In the genomic region with DNA sequence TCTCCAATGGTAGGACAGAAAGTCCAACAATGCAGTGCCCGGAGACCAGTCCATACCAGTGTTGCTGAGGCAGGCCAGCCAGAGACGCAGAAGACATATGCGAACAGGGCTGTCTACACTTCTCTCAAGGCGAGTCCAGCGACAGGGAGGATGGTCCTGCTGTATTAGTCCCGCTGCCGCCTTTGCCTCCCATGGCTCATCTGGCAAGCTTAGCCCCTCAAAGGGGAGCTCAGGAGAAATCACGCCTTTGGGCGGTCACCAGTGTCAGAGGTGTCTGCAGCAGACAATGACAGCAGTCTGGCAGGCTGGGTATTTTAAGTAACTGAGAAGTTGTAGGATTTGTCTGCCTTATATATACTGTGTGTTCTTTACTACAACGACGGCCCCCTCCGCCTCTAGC, we compare ENCODE assay signal across 8 mouse cellular contexts. TPM values are rescaled to one million over a fixed set of nuclear protein-coding genes. Genes with fewer than 3 reads are reported as not detected.
A peak's percentile ranks its signal among the peaks of the same experiment; 100 is the strongest.
DNase-seq lines count a peak whose midpoint lies in the region; ATAC-seq and TF ChIP-seq lines count a peak whose summit lies in the region.

No protein-coding gene starts in this region.

- H3K9ac ChIP-seq in ES-E14 (ENCODE audit: insufficient read depth, low read depth, low read length, poor library complexity, severe bottlenecking), result no peak overlapping the region; the same call in 1 of the 2 replicates
- H3K9ac ChIP-seq in forebrain, embryonic 12.5 days, result peak overlapping the region; percentile 62
- peak overlapping the region; percentile 65 for H3K9ac ChIP-seq in intestine, embryonic 16.5 days (ENCODE audit: low read depth, low read length)
- H3K9ac ChIP-seq in neural tube, embryonic 14.5 days (replicated peaks; ENCODE audit: low read depth, low read length), result peak overlapping the region; percentile 54

- in situ Hi-C loops in ES-E14 (cut with MboI; ENCODE audit: low sequenced_read_pairs in 2 of 2, unreplicated experiment in 2 of 2), result no loop called here

- ATAC-seq in erythroblast, adult 5-6 weeks (replicated peaks; ENCODE audit: low FRiP score, poor library complexity, severe bottlenecking), result no peak
- 0 out of 2 replicates have a peak, but pooled peaks have one; percentile 12 for ATAC-seq in forebrain, embryonic 12.5 days (ENCODE audit: low FRiP score)
- ATAC-seq in intestine, embryonic 16.5 days, result no peak
- no peak for ATAC-seq in neural tube, embryonic 14.5 days (ENCODE audit: low read depth)

- 29% methylated on average over 12 of the region's 12 CpGs for WGBS in forebrain, embryonic 12.5 days
- WGBS in intestine, embryonic 16.5 days, result 30% methylated on average over 12 of the region's 12 CpGs
- WGBS in neural tube, embryonic 14.5 days, result 30% methylated on average over 12 of the region's 12 CpGs

- DNase-seq in ES-E14 (ENCODE audit: low read depth, low spot score), result no peak
- DNase-seq in layer of hippocampus, adult 18-20 months (ENCODE audit: low spot score in 2 of 2), result no peak
- DNase-seq in gastrocnemius, postnatal 14 days, result no peak

- H3K9me3 ChIP-seq in erythroblast, embryonic 14.5 days (ENCODE audit: control insufficient read depth, low read length), result no peaks in the 10 kb centered on the region
- H3K9me3 ChIP-seq in ES-E14 (ENCODE audit: control insufficient read depth, insufficient read depth, low read depth, low read length), result no peaks in the 10 kb centered on the region
- H3K9me3 ChIP-seq in forebrain, embryonic 12.5 days, result no peaks in the 10 kb centered on the region
- H3K9me3 ChIP-seq in intestine, embryonic 16.5 days (ENCODE audit: control insufficient read depth, low read length), result no peaks in the 10 kb centered on the region
- H3K9me3 ChIP-seq in neural tube, embryonic 14.5 days (ENCODE audit: control insufficient read depth, low read length), result no peaks in the 10 kb centered on the region

- H3K4me2 ChIP-seq in forebrain, embryonic 12.5 days, result peak overlapping the region; percentile 58
- peak overlapping the region; percentile 67 for H3K4me2 ChIP-seq in intestine, embryonic 16.5 days (ENCODE audit: low read depth, low read length)
- H3K4me2 ChIP-seq in neural tube, embryonic 14.5 days (ENCODE audit: low read depth, low read length), result peak overlapping the region; percentile 44

- no peaks in the 10 kb centered on the region for H3K27me3 ChIP-seq in erythroblast, embryonic 14.5 days (ENCODE audit: control insufficient read depth)
- no peaks in the 10 kb centered on the region for H3K27me3 ChIP-seq in forebrain, embryonic 12.5 days
- H3K27me3 ChIP-seq in intestine, embryonic 16.5 days (replicated peaks; ENCODE audit: control insufficient read depth, insufficient read depth, low read length), result no peaks in the 10 kb centered on the region
- H3K27me3 ChIP-seq in neural tube, embryonic 14.5 days (ENCODE audit: control insufficient read depth, insufficient read depth, low read length), result no peaks in the 10 kb centered on the region

- H3K4me3 ChIP-seq in erythroblast, embryonic 14.5 days (replicated peaks), result peak overlapping the region; percentile 75
- H3K4me3 ChIP-seq in ES-E14 (ENCODE audit: insufficient read depth in 1 of 2, low read depth in 1 of 2, low read length in 2 of 2, poor library complexity in 1 of 2, severe bottlenecking in 1 of 2), result peak overlapping the region; percentile 84 to 87
- H3K4me3 ChIP-seq in forebrain, embryonic 12.5 days (replicated peaks), result peak overlapping the region; percentile 56
- peak overlapping the region; percentile 59 for H3K4me3 ChIP-seq in intestine, embryonic 16.5 days (ENCODE audit: low read length)
- H3K4me3 ChIP-seq in neural tube, embryonic 14.5 days (ENCODE audit: low read depth, low read length), result peak overlapping the region; percentile 51

- intact Hi-C loops in gastrocnemius, postnatal 14 days (cut with DNase I; ENCODE audit: low total_unique reads), result no loop called here

- H3K36me3 ChIP-seq in erythroblast, embryonic 14.5 days (ENCODE audit: control insufficient read depth), result no peaks in the 10 kb centered on the region
- no peaks in the 10 kb centered on the region for H3K36me3 ChIP-seq in ES-E14 (ENCODE audit: control insufficient read depth, insufficient read depth, low read length, poor library complexity, severe bottlenecking)
- H3K36me3 ChIP-seq in forebrain, embryonic 12.5 days (replicated peaks), result no peaks in the 10 kb centered on the region
- H3K36me3 ChIP-seq in intestine, embryonic 16.5 days (ENCODE audit: control insufficient read depth, insufficient read depth, low read length), result no peaks in the 10 kb centered on the region
- H3K36me3 ChIP-seq in neural tube, embryonic 14.5 days (ENCODE audit: control insufficient read depth, insufficient read depth, low read length), result no peaks in the 10 kb centered on the region

- peaks cover 19% of the 10 kb centered on the region for H3K4me1 ChIP-seq in erythroblast, embryonic 14.5 days (ENCODE audit: control insufficient read depth)
- H3K4me1 ChIP-seq in ES-E14 (ENCODE audit: control insufficient read depth in 2 of 2, insufficient read depth in 2 of 2, low read length in 2 of 2, poor library complexity in 1 of 2), result 0 out of 4 replicates have a peak, but pooled peaks cover 0 to 2% of the 10 kb centered on the region in 2 experiments
- peaks cover 15% of the 10 kb centered on the region for H3K4me1 ChIP-seq in forebrain, embryonic 12.5 days
- H3K4me1 ChIP-seq in intestine, embryonic 16.5 days (ENCODE audit: control insufficient read depth, insufficient read depth, low read length), result no peaks in the 10 kb centered on the region; the same call in 1 of the 2 replicates
- peaks cover 8% of the 10 kb centered on the region; the same call in 1 of the 2 replicates for H3K4me1 ChIP-seq in neural tube, embryonic 14.5 days (ENCODE audit: control insufficient read depth, insufficient read depth, low read length)

- no peak overlapping the region for H3K27ac ChIP-seq in ES-E14 (ENCODE audit: insufficient read depth, low read depth, low read length, poor library complexity, severe bottlenecking)
- H3K27ac ChIP-seq in forebrain, embryonic 12.5 days, result peak overlapping the region; percentile 75
- peak overlapping the region; percentile 90 for H3K27ac ChIP-seq in intestine, embryonic 16.5 days (ENCODE audit: low read length)
- peak overlapping the region; percentile 74; the same call in 1 of the 2 replicates for H3K27ac ChIP-seq in neural tube, embryonic 14.5 days (ENCODE audit: low read depth, low read length)

TF ChIP-seq in ES-E14, 5 proteins besides CTCF, POLR2A, EP300 and RAD21:
- TF ChIP-seq ZNF384 (IDR thresholded peaks at IDR 0.05; ENCODE audit: low read depth, low read length) (no peak), HCFC1 (IDR thresholded peaks at IDR 0.05; ENCODE audit: borderline replicate concordance, insufficient read depth, low read length) (no peak), MAFK (IDR thresholded peaks at IDR 0.05; ENCODE audit: insufficient read depth, low read depth, low read length) (no peak), ZC3H11A (IDR thresholded peaks at IDR 0.05; ENCODE audit: borderline replicate concordance, low read depth, low read length) (no peak), CHD2 (IDR thresholded peaks at IDR 0.05; ENCODE audit: low read depth, low read length) (no peak)
TF ChIP-seq in ES-E14: peak in this region for 0.

RNA-seq across cellular contexts. Expression of a gene that starts 1.3 kb away (rescaled TPM):
- polyA plus RNA-seq in erythroblast, embryonic 14.5 days (2012), result under 0.01 and 0.01 TPM in 2 replicates
- total RNA-seq in erythroblast, adult 5-6 weeks (2015; ENCODE audit: low replicate concordance), result 0.42 and 1.5 TPM in 2 replicates
- total RNA-seq in erythroblast, adult 5-6 weeks (2017; ENCODE audit: low replicate concordance), result 1.1 and 1.7 TPM in 2 replicates
- 8.0 and 8.6 TPM in 2 replicates for total RNA-seq in ES-E14 (2012; rRNA removed)
- polyA plus RNA-seq in forebrain, embryonic 12.5 days (2016; fragmentation: Nextera tagmentation; extraction: Ambion mirVana), result 11.0 and 11.7 TPM in 2 replicates
- polyA plus RNA-seq in intestine, embryonic 16.5 days (2015; fragmentation: Nextera tagmentation; extraction: Ambion mirVana), result 7.4 and 8.5 TPM in 2 replicates
- polyA plus RNA-seq in neural tube, embryonic 14.5 days (2014; fragmentation: Nextera tagmentation; extraction: Ambion mirVana), result 12.9 and 13.8 TPM in 2 replicates
- total RNA-seq in layer of hippocampus, adult 18-20 months (2021), result 1 to 10 TPM; 4.0 to 4.5 TPM
- total RNA-seq in gastrocnemius, postnatal 14 days (2021), result 1 to 10 TPM; 6.0 to 7.5 TPM
